Mouse (Mus musculus): ENCODE results near the gene Rasgef1a. TPM values are rescaled to one million over a fixed set of nuclear protein-coding genes. Genes with fewer than 3 reads are reported as not detected.

Gene Rasgef1a
- polyA plus RNA-seq, 1 experiment from 2014 or later = 1.6 TPM

DNA sequence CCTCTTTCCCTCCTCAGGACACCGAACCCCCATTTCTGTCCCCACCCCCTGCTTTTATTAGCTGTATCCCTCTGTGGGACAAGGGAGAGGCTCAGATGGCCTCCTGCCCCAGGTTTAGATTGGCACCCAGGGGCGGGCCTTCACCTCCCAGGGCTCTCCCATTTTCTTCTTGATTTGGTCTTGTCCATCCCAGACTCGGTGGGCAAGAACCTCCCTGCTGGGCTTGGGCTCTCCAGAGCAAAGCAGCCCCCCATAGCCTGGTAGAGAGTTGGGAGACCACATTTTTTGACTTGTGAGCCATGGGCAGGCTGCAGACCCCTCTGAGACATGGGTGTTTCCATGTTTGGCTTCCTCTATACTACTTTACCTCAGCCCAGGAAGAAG lies 1.1 kb downstream of the Rasgef1a start:
- Histone ChIP-seq H3K4me3 (ENCODE audit: inconsistent target) (no peak overlapping the region), H3K36me3 (ENCODE audit: inconsistent target) (no peaks in the 10 kb centered on the region), H3K79me2 (ENCODE audit: inconsistent target) (no peaks in the 10 kb centered on the region), H3K27ac (no peak overlapping the region)
- 69% methylated on average over 3 of the region's 3 CpGs for WGBS (ENCODE audit: missing documents)

DNA sequence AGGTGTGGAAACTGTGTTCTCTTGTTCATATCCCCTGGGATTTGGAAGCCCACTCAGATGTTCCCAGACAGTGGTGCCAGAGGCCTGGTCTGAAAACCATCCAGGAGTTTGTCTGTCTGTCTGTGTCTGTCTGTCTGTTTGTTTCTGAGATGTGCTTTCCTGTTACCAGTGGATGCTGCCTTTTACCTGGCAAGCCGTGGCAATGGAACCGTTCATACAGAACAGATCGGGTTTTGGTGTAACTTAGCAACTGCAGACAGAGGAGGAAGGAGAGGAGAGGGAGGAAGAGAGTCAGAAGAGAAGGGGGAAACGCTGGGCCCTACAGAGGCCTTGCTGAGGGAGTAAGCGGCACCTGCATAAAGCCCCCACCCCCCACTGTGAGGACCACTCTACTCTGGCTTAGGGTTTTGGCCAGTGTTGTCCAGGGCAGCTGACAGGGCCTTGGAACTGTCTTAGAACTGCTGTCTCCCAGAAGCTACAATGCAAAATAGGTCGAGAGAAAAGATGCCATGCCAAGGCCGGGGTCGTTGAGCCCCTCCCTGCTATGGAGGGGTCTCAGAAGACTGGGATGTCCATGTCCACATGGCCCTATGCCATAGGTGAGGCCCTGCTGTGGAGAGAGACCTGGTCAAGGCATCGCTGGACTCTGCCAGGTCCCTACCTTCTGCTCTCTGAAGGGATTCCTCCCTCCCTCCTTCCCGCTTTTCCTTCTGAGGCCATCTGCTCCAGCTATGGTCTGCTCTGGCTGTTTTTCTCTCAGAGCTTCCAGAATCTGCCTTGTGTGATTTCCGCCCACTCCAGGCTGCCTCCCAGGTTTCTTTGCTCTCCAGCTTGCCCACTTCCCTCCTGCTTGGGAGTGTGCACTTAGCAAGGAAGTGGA lies 2.0 kb downstream of the Rasgef1a start:
- 63% methylated on average over 11 of the region's 11 CpGs for WGBS (ENCODE audit: missing documents)

DNA sequence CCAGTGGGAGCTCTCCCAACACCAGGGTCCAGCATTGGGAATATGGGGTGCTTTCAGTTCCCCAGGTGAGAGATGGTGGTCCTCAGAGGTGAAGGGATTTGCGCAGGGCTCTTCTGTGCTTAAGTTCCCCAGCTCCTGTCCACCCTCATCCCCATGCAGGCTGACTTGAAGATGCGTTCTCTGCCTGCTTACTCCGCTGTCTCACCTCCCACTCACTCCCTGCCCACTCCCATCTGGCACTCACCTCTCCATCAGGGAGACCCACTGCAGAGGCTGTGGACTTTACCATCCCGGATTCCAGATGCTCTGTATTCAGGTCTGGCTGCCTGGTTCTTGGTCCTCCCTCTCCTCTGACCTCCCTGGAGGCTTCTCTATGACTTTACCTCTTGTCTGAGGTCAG lies 3.6 kb downstream of the Rasgef1a start:
- Histone ChIP-seq H3K36me3 (ENCODE audit: inconsistent target) (no peaks in the 10 kb centered on the region), H3K4me3 (ENCODE audit: inconsistent target) (no peak overlapping the region), H3K27ac (no peak overlapping the region), H3K79me2 (ENCODE audit: inconsistent target) (no peaks in the 10 kb centered on the region)
- 85% methylated on average over 4 of the region's 4 CpGs for WGBS (ENCODE audit: missing documents)

More for the DNA sequence above, 2.0 kb downstream of the Rasgef1a start:
- Histone ChIP-seq H3K27ac (no peak overlapping the region), H3K79me2 (ENCODE audit: inconsistent target) (no peaks in the 10 kb centered on the region), H3K36me3 (ENCODE audit: inconsistent target) (no peaks in the 10 kb centered on the region), H3K4me3 (ENCODE audit: inconsistent target) (no peak overlapping the region)

DNA sequence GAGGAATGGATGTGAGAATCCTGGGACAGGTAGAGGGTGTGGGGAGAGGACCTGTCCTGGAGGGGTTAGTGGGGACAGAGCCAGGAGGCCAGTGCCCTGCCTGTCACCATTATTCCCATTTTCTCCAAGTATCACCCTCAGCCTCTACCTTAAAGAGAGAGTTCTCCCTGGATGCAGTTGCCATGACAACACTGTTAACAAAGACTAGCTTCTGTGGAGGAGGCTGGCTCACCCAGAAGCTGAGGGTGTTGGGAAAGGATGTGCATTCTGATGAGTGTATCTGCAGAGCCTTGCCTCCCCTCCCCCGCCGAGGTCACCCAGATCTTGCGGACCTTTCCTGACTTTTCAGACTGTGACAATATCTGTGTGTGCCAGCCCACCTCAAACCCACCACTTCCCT lies 4.7 kb downstream of the Rasgef1a start:
- Histone ChIP-seq H3K79me2 (ENCODE audit: inconsistent target) (no peaks in the 10 kb centered on the region), H3K36me3 (ENCODE audit: inconsistent target) (no peaks in the 10 kb centered on the region), H3K27ac (no peak overlapping the region), H3K4me3 (ENCODE audit: inconsistent target) (no peak overlapping the region)
- WGBS (ENCODE audit: missing documents) = 81% methylated on average over 3 of the region's 3 CpGs

DNA sequence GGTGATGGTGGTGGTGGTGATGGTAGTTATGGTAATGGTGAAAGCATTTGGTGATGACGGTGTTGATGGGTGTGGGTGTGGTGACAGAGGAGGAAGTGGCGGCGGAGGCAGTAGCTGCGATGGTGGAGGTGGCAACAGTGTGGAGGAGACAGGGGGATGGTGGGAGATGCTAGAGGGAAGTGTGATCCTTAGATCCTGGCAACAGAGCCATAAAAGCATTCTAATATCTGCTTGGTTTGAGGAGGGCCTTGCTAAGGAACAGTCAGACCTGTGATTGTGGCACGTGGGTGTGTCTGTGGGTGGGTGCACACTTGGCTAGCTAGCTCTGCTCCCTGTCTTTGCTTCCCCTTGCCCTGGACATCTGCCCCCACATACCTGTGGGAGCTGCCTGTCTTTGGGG lies 7.4 kb downstream of the Rasgef1a start:
- no peaks in the 10 kb centered on the region for H3K79me2 ChIP-seq (ENCODE audit: inconsistent target)
- no peak overlapping the region for H3K27ac ChIP-seq
- no peaks in the 10 kb centered on the region for H3K36me3 ChIP-seq (ENCODE audit: inconsistent target)
- whole genome bisulfite sequencing (ENCODE audit: missing documents) = 29% methylated on average over 5 of the region's 5 CpGs
- no peak overlapping the region for H3K4me3 ChIP-seq (ENCODE audit: inconsistent target)

DNA sequence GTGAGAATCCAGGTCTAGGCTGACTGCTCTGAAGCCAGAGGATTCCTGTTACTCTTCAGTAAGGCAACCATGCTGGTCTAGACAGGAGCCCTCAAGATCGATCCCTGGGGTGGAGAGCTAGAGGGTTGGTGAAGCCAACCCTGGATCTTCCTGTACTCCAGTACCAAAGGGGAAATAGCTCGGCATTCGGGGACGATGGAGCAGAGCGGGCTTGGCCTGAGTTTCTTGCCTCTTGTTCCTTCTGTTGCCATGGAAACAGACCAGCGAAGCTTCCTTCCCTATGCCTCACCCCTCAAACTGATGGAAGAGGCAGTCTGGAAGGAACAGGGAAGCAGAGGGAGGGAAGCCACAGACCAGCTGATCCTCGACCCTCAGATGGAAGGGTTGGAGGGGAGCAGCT lies 8.3 kb downstream of the Rasgef1a start:
- Histone ChIP-seq H3K27ac (no peak overlapping the region), H3K36me3 (ENCODE audit: inconsistent target) (no peaks in the 10 kb centered on the region), H3K4me3 (ENCODE audit: inconsistent target) (no peak overlapping the region), H3K79me2 (ENCODE audit: inconsistent target) (no peaks in the 10 kb centered on the region)
- WGBS (ENCODE audit: missing documents) = 17% methylated on average over 7 of the region's 7 CpGs

DNA sequence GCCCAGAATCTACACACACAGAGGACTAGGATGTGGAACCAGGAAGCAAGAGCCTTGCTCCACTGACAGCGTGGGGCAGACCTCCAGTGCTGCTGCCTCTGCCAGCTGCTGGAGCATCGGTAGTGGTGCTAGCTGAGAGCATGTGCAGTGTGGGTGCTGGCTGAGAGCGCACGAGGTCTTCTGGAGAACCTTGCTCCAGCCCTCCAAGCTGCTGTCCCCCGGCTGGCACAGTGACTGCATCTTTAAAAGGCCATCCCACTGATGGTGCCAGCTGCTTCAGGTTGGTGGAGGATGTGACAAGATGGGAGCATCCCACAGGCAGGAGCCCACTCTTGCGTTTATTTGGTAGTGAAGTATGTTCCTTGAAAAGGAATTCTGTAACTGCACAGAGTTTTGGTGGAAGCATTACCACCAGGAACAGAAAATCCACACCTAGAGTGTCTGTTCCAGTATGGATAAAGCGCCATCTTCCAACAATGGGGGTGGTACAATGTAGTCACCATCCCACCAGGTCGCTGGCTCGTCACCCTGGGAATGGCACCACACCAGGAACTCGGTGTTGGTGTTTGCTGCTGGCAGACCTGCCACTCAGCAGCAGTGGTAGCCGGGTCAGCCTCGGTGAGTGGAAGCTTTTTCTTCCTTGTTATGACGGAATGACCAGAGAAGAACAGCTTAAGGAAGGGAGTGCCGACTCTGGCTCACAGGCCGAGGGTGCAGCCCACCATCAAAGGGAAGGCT lies 11.8 kb downstream of the Rasgef1a start:
- Histone ChIP-seq H3K79me2 (ENCODE audit: inconsistent target) (no peaks in the 10 kb centered on the region), H3K27ac (no peak overlapping the region), H3K36me3 (ENCODE audit: inconsistent target) (no peaks in the 10 kb centered on the region), H3K4me3 (ENCODE audit: inconsistent target) (no peak overlapping the region)
- WGBS (ENCODE audit: missing documents) = 66% methylated on average over 15 of the region's 15 CpGs

DNA sequence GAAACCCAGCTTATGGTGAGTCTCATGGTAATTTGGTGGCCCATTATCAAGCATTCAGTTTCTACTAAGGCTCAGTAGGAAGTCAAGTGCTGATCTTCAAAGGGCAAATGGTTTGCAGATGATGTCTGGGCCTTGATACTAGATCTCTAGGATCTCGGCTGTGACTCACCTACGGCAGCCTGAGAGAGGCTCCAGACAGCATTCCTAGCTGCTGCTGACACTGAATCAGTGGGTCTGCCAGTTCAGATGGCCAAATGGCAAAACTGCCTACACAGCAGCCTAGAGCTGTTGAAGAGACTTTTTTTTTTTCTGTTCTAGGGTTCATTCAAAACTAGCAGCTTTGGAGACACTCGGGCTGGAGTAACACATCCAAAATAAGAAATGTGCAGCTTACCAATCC lies 15.8 kb downstream of the Rasgef1a start:
- H3K79me2 ChIP-seq (ENCODE audit: inconsistent target) = no peaks in the 10 kb centered on the region
- no peaks in the 10 kb centered on the region for H3K36me3 ChIP-seq (ENCODE audit: inconsistent target)
- WGBS (ENCODE audit: missing documents) = 98% methylated on average over 3 of the region's 3 CpGs
- no peak overlapping the region for H3K4me3 ChIP-seq (ENCODE audit: inconsistent target)
- H3K27ac ChIP-seq = no peak overlapping the region

DNA sequence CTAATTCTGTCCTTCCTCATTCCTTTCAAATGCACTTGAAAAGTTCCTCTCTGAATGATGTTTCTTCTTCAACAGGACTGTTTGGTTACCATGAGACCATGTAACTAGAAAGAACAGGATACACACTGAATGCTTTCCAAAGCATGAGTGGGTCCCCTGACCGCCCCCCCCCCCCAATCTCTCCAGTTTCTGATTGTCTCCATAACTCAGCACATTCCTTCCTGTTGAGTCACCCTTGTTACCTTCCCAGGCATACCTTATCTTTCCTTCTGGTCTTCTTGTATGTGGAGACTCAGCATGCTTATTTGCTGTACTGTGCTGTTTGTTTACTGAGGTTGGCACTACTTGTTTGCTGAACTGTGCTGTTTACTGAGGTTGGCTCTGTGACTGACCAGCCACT lies 20.2 kb downstream of the Rasgef1a start:
- H3K4me3 ChIP-seq (ENCODE audit: inconsistent target) = no peak overlapping the region
- no peaks in the 10 kb centered on the region for H3K36me3 ChIP-seq (ENCODE audit: inconsistent target)
- WGBS (ENCODE audit: missing documents) = 50% methylated on average over 1 of the region's 1 CpGs
- H3K27ac ChIP-seq = no peak overlapping the region
- H3K79me2 ChIP-seq (ENCODE audit: inconsistent target) = no peaks in the 10 kb centered on the region

DNA sequence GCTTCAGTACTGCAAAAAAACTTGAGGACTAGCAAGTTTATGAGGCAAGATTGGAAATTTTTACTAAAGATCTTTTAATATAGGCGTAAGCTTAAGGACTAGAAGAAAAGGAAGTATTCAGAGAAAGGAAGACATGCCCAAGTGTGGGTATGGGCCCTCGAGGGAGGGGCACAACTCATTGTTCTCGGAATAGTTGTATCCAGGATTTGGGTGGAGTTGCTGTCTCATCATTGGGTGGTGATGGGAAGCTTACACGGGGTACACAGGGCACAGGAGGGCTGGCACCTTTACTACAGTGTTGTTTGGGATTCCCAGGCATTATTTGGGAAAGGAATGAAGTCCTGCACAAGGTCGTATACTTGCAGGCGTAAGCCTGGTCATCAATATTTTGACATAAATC lies 24.4 kb downstream of the Rasgef1a start:
- Histone ChIP-seq H3K27ac (no peak overlapping the region), H3K36me3 (ENCODE audit: inconsistent target) (no peaks in the 10 kb centered on the region), H3K4me3 (ENCODE audit: inconsistent target) (no peak overlapping the region), H3K79me2 (ENCODE audit: inconsistent target) (no peaks in the 10 kb centered on the region)
- WGBS (ENCODE audit: missing documents) = 51% methylated on average over 6 of the region's 6 CpGs

DNA sequence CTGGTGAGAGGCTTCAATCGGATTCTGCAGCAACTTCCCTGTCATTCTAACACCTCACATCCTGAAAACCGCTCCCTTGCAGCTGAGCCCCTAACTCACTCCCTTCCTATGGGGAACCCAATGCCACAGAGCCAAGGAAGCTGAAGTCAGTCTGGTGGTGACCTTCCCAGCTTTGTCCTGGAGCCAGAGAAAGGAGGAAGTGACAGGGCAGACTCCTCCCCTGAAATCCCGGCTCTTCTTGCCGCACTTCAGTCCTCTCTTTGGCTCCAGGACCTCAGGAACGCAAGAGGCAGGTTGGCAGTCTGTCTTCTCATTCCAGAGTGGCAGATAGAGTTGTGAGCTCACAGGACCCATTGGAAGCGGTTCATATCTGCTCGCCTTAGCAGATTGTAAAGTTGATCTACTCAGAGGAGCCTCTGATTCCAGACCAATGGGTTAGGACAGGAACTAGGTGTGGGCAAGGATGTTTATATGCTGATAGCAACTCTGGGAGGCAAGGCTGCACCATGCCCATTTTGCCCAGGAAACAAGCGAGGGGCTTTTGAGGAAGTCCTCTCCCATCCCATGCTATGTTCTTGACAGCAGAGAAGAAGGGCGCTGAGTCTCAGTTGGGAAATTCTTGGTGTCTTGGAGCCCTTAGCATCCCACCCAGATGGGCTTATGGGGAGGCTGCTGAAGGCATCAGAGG lies 25.0 kb downstream of the Rasgef1a start:
- H3K4me3 ChIP-seq (ENCODE audit: inconsistent target) = no peak overlapping the region
- 48% methylated on average over 9 of the region's 9 CpGs for WGBS (ENCODE audit: missing documents)
- no peak overlapping the region for H3K27ac ChIP-seq
- H3K36me3 ChIP-seq (ENCODE audit: inconsistent target) = no peaks in the 10 kb centered on the region
- H3K79me2 ChIP-seq (ENCODE audit: inconsistent target) = no peaks in the 10 kb centered on the region

DNA sequence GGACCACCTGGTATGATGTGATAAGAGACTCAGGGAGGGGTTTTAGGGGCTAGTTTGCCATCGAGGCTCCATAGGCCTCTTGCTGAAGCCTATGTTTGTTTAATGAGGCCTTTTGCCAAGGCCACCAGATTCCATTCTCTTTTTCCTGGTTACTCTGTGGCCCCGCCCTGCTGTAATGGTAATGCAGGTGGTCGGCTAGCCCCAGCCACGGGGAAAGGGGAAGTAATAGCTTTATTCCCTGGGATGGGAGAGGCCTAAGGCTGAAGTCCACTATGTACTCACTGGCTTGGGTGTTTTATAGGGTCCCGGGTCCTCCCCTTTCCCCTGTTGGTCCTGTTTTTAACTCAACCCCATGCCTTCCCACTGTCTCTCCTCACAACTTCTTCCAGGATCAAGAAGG lies 25.6 kb downstream of the Rasgef1a start:
- H3K4me3 ChIP-seq (ENCODE audit: inconsistent target) = no peak overlapping the region

DNA sequence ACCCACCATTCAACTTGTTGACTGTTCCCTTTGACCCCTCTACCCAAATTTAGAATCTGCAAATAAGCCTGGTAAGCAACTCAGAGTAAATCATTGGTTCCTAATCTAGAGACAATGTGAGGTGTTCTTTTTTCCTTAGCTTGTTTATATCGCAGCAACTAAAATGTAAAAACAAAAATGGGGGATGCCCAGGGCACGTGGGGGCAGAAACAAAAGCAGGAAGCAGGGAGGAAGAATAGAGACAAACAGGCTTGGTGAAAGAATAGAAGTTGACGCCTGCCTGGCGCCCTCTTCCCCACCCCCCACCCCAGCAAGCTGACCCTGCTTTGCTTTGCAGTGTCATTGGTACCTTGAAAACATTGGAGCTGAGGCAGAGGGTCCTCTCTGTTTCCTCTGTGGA lies 33.9 kb downstream of the Rasgef1a start:
- H3K27ac ChIP-seq = no peak overlapping the region
- WGBS (ENCODE audit: missing documents) = 43% methylated on average over 4 of the region's 4 CpGs

More for the DNA sequence above, 25.6 kb downstream of the Rasgef1a start:
- Histone ChIP-seq H3K27ac (no peak overlapping the region), H3K79me2 (ENCODE audit: inconsistent target) (no peaks in the 10 kb centered on the region), H3K36me3 (ENCODE audit: inconsistent target) (no peaks in the 10 kb centered on the region)
- 57% methylated on average over 5 of the region's 5 CpGs for WGBS (ENCODE audit: missing documents)

DNA sequence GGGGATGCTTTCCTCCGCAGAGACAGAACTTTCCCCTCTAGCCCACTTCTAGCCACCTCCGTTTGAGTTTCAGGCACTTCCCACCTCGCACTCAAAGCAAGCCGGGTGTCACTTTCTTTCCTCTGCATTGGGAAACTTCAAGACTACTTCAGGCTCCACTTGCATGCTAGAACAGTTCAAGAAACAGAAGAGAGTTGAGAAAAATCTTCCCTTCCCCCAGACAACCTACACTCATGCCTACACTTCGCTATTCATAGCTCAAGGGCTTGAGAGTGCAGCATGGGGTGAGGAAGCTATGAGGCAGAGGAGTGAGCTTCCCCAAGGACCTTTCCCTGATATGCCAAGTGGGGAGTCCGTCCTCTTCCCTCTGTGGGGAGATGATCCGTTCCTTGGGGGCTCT lies 34.7 kb downstream of the Rasgef1a start:
- WGBS (ENCODE audit: missing documents) = 57% methylated on average over 7 of the region's 7 CpGs
- Histone ChIP-seq H3K36me3 (ENCODE audit: inconsistent target) (no peaks in the 10 kb centered on the region), H3K4me3 (ENCODE audit: inconsistent target) (no peak overlapping the region), H3K27ac (no peak overlapping the region), H3K79me2 (ENCODE audit: inconsistent target) (no peaks in the 10 kb centered on the region)

More for the DNA sequence above, 33.9 kb downstream of the Rasgef1a start:
- no peaks in the 10 kb centered on the region for H3K79me2 ChIP-seq (ENCODE audit: inconsistent target)
- no peaks in the 10 kb centered on the region for H3K36me3 ChIP-seq (ENCODE audit: inconsistent target)
- H3K4me3 ChIP-seq (ENCODE audit: inconsistent target) = no peak overlapping the region

DNA sequence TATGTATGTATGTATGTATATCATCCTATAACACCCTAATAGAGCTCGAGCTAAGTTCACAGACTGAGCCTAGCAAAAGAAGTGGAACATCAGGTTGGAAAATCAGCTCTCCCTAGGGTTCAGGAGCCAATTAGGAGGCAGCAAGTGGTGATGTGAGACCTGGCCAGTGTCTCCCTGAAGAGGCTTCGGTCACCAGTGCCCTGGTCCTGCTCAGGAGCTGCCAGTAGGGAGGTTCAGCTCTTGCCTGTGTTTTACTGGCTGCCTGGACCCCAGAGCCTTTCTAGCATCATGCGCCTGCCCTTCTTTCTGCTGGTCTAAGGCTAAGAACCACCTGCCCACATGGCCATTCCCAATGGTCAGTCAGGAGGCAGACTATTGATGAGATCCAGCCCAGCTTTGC lies 35.3 kb downstream of the Rasgef1a start:
- H3K4me3 ChIP-seq (ENCODE audit: inconsistent target) = no peak overlapping the region
- H3K27ac ChIP-seq = no peak overlapping the region
- no peaks in the 10 kb centered on the region for H3K79me2 ChIP-seq (ENCODE audit: inconsistent target)
- no peaks in the 10 kb centered on the region for H3K36me3 ChIP-seq (ENCODE audit: inconsistent target)
- WGBS (ENCODE audit: missing documents) = 79% methylated on average over 3 of the region's 3 CpGs
